Mouse (Mus musculus) cortical plate, adult 2 months (tissue): ENCODE measurements around the gene Arhgef38.

Source experiments
- CTCF ChIP-seq: fragments of 200-500 bp; IDR thresholded peaks from 2 replicates; pipeline ENCODE4 v1.5.1; 2011; ENCODE audit warnings: mild to moderate bottlenecking, control low read depth, low read length; ENCODE audit not compliant: insufficient read depth; ENCODE audit errors: extremely low read depth
- POLR2A ChIP-seq: fragments of 200-500 bp; IDR thresholded peaks from 2 replicates; pipeline ENCODE4 v1.6.1; 2011; ENCODE audit warnings: mild to moderate bottlenecking, low read length, control low read depth; ENCODE audit not compliant: insufficient read depth; ENCODE audit errors: extremely low read depth

- no peak for TF ChIP-seq POLR2A
- no peak for TF ChIP-seq CTCF
These were observed 142.4 kb downstream of the Arhgef38 start for GRCm38 (mm10) chr3:133092274-133092853.
